Mouse (Mus musculus): Measurements from ENCODE around the gene Chrd.

The Chrd gene

DNA sequence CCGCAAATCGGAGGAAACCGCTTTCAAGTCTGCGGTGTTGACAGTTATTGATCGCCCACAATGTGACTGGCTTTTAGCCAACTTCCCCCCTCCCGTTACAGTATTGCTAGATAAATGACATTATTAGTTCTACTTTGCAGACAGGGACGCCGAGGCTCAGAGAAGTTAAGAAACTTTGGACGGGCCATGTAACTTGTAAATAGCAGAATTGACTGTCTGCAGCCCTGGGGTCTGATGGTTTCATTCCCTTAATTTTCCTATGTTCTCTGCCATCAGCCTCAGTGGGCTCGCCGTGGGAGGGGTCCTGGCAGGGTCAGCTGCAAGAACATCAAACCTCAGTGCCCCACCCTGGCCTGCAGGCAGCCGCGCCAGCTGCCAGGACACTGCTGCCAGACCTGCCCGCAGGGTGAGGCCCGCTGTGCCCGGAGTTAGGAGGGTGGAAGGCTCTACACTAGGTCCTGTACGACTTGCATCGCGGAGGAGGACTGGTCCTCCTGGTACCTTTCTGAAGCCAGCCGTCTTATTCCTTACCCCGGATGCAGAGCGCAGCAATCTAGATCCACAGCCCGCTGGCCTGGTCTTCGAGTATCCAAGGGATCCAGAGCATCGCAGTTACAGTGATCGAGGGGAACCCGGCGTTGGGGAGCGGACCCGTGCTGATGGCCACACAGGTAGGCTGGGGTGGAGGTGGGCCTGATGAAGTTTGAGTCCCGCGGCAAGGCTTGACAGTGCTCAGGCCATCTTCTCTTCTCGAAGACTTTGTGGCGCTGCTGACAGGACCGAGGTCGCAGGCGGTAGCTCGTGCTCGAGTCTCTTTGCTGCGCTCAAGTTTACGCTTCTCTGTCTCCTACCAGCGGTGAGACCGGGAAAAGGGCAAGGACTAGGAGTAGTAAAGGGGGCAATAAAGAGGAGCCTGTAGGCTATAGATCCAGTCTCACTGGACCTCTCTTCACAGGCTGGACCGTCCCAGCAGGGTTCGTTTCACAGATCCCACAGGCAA is 1.1 kb downstream of the Chrd start, which contains the start of gene Thpo:
Gene Thpo, minus strand, starts transcription at position 781 of the 1,000 bp plus-strand sequence.
- DNase-seq (ENCODE audit: low spot score), result no peak

DNA sequence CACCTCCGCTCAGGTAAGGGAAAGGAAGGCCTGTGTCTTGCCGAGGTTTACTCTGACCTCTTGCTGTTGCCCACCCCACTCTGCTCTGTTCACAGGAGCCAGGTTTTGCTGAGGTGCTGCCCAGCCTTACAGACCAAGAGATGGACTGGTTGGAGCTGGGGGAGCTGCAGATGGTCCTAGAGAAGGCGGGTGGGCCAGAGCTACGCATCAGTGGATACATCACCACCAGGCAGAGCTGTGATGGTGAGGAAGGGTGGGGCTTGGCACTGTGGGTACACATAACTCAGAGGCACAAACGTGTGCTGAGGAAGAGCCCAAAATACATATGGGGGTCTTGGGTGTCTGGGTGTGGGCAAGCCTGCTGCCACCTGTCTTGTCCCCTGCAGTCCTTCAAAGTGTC is 2.7 kb downstream of the Chrd start:
- DNase-seq (ENCODE audit: low spot score), result no peak

DNA sequence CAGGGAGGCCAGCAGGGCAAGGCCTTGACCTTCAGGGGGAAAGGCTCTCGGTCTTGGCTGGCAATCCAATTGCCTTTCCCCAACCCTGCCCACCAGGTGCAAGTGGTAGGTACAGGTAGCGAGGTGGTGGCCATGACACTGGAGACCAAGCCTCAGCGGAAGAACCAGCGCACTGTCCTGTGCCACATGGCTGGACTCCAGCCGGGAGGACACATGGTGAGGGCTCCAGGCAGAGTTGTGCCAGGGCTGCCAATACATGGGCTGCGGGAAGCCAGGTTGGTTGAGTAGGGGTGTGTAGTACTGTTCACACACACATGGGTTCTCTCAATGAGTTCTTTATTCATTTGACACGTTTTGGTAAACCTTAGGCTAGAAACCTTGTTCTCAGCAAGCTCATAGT is 3.2 kb downstream of the Chrd start:
- no peak for DNase-seq (ENCODE audit: low spot score)

DNA sequence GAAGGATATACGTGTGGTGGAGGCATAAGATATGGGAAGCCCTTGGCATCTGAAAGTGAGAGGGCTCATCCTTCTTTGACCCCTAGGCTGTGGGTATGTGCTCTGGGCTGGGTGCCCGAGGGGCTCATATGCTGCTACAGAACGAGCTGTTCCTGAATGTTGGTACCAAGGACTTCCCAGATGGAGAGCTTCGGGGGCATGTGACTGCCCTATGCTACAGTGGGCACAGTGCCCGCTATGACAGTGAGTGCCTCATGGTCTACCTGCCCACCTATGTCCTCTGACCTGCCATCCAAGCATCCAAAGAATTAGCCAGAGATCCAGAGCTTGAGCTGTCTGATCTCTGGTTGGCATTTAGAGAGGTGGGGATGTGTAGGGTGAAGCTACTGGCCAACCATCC is 3.9 kb downstream of the Chrd start:
- no peak for DNase-seq (ENCODE audit: low spot score)

DNA sequence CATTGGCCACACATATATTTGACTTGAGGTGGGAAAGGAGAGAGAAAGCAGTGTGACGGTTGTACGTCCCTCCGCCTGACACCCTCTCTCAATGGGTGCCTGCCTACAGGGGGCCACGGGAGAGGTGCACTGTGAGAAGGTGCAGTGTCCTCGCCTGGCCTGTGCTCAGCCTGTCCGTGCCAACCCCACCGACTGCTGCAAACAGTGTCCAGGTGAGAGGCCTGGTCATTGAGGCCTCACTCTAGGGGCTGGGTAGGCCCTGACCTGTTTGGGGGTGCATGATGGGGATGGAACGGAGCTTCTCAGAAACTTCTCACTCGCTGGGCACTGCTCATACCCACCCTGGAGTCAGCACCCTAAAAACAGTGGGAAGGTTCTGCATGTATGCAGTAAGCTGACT is 6.9 kb downstream of the Chrd start:
- DNase-seq (ENCODE audit: low spot score), result no peak

DNA sequence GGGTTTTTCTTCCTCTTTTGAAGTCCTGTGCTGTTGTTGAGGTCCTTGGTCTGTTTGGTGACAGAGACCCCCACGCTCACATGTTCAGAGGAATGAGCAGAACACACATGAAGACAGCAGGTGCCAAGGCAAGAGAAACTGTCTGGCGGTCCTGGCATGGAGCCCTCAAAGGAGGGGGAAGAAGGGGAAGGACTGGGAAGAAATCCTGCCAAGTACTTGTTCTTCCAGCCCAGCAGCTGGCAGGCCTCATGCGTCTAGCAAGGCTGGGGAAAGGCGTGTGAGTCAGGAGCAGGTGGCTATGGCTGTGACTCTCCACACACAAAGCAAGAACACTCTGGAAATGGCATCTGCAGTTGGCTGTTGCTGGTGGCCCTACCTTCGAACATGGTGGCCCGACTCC is 13.7 kb downstream of the Chrd start:
- no peak for DNase-seq (ENCODE audit: low spot score)

DNA sequence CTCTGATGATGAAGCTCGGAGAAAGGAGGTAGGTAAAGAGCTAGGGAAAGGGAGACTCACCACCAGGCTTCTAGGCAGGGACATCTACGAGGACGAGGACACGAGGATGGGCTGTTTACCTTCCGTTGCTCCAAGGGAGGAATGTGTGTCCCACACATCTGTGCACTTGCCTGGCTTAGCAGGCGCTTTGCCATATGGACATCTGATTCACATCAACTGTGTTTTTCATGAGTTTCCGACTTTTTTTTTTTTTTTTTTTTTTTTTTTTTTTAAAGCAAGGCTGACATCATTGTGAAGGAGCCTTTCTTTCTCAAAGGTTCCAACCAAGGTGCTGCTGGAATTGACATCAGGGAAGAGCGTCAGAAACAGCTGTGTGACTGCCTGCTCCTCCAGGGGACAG is 17.6 kb downstream of the Chrd start:
- no peak for DNase-seq (ENCODE audit: low spot score)

DNA sequence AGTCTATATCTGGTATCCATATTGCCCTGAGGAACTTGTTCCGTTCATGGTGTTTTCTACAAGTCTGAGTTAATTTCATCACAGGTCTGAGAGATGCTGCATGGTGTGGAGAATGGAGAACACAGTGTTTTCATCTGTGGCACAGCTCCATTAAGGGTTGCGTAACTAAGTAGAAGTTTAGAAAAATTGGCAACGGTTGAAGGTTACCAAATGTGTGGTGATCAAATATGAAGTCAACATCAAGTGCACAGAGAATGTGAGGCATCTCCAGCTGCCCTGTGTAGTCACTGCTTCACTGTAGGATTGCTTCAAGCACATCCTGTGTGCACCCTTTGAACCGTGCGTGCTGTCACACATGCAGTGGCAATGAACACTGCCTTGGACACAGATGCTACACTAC is 23.1 kb downstream of the Chrd start:
- DNase-seq (ENCODE audit: low spot score), result no peak

DNA sequence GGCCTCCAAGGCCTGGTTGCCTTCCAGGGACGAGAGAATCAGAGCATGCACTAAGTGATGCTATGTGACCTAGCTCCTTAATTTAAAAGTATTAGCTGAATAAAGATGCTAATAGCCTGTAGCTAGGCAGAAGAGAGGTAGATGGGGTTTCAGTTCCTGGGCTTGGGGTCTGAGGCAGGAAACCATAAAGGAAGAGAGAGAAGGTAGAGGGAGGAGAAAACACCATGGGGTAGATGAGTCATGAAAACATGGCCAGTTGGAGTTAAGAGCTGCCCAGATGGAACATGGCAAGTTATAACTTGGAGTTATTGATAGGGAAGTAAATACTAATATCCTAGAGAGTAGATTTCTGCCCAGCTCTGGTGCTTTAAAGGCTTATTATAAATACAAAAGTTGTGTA is 24.5 kb downstream of the Chrd start:
- DNase-seq (ENCODE audit: low spot score), result no peak

DNA sequence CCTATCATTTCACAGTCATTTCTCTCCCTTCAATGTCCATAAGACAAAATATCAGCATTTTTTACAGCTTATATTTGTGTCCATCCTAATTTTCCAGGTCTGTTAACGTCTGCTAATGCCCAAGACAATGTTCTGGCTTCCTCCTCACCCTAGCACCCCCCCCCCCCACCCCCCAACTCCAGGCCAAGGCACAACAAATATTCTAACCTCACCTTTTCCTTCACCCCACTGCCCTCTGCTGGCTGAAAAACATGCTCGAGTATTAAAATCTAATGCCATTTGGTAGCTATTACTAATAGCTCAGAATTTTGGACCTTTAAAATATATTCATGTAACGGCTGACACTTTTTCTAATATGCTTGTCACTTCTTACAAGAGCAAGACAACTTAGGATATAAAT is 28.8 kb downstream of the Chrd start:
- no peak for DNase-seq (ENCODE audit: low spot score)

DNA sequence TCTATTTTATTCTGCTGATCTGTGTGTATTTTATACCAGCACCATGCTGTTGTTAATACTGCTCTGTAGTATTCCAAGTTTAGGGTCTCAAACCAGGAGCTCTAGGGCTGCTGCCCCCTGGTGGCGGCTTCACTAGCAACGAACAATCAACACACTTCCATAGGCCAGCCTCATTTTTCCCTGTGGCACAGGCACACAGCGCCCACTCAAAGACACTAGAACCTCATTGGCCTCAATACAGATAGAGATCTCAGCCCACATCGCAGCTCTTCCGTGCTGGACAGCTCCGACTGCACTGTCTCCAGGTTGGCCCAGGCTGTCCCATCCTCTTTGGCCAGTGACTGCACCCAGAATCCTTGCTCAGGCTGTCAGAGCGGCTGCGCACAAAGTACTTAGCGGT is 32.3 kb downstream of the Chrd start:
- DNase-seq (ENCODE audit: low spot score), result no peak

DNA sequence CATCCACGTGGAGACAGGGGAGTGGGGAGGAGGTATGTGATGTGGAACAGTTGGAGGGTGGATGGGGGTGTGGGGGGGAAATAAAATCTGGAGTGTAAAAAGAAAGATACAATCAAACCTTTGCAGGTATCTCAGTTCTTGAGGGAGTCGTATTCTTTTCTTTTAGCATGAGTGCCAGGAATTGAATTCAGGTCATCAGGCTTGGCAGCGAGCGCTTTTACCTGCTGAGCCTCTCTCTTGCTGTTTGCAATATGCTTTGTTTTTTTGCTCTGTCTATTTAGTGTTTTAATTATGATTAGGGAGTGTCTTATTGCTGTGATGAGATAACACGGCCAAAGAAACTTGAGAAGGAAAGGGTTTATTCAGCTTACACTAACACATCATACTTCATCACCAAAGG is 42.1 kb downstream of the Chrd start:
- no peak for DNase-seq (ENCODE audit: low spot score)

DNA sequence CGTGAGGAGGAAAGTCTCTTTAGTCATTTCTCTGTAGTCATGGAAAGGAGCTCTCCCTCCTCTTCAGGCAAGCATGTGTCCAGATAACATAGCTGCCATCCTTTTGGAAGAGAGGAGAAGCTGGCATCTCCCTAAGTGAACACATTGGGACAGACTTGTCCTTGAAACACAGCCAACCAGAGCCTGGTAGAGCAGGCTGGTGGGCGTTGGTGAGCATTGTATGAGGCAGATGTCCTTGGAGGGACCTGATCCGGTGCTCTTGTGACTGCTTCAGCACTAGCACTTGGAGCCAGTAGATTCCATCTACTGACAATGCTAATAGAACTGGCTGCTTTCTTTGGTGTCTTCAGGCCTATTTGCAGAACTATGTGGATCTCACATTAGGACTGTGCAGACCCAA is 46.9 kb downstream of the Chrd start:
- DNase-seq (ENCODE audit: low spot score), result no peak

DNA sequence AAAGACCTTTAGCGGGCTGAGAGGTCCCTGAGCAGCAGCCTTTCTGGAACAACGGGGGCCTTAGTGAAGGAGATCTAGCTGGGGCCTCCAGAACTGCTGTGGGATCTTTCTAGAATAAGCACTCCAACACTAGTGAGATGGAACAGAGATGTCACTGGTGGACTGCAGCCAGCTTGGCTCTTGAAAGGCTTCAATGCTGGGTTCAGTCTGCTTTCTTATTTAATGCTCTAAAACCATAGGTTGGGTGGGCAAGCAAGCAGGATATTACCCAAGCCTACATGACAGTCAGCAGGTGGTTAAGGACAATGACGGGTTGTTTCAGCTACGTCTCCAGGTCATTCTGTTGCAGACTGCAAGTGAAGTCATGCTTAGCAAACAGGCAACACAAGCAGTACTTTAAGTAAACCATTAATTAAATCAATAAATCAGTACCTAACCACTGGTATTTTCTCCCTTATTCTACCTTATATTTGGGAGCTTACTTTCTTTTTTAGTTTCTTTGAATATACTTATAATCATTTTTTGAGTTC is 48.2 kb downstream of the Chrd start:
- DNase-seq (ENCODE audit: low spot score), result no peak

DNA sequence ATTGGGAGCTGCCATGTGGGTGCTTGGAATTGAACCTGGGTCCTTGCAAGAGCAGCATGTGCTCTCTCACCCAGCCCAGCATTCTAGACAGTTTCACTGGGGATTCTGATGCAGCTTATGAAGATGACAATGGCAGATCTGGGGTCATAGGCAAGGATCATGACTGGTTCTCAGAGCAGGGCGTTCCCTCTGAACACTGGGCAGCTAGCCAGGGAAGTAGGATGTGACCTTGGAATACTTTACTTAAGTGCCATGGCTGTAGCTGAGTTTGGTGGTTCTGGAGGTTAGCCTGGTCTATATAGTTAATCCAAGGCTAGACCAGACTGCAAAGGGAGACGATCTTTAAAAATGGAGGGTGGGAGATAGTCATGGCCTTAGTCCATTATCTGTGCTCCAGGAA is 51.0 kb downstream of the Chrd start:
- DNase-seq (ENCODE audit: low spot score), result no peak

DNA sequence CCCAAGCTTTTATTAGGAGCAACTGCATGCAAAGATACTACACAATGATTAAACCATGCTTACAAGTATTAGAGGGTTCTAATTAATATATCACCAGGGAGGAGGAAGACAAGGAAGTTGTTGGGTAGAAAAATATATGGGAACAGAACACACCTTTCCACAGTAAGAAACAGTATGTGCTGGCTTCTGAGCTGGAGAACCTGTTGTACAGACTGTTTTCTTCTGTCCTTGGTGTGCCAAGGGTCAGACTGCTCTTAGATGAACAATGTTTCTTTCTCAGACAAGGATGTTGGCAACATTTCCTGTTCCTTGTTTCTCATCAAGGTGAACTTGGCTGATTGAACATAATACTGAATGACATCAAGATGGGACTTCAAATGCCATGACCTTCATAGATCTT is 51.8 kb downstream of the Chrd start:
- no peak for DNase-seq (ENCODE audit: low spot score)

DNA sequence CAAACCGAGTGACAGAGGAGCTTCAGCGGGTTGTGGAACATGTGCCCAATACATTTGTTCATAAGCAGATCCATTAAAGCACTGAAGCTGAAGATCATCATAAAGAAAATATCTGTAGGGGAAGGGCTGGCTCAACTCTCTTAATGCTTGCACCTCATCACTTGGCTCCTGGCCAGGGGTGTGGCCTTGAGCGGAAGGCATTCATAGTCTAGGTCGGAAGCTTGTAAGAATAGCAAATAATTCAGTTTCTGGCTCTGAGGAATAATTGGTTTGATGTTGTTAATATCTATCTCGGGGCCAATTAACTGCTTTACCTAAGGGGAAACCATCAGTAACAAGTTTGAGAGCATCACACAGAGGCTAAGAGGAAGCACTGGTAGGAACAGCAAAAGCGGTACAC is 53.6 kb downstream of the Chrd start:
- DNase-seq (ENCODE audit: low spot score), result no peak

DNA sequence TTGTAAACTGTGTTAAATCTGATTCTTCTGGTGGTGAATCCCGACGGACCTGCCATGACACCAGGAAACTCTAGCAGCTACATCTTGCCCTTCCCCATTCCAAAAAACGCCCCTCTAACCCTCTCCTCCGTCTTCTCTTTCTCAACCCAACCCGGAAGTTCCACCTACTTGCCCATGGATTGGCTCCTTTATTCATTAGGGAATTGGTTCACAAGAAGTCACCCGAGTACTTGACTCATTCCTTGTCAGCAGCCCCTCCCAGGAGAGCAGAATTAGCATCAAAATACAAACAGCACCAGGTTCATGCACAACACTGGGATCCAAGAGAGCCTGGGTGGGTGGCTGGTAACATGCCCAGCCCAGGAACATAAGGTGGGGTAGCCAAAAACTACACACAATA is 58.9 kb downstream of the Chrd start:
- no peak for DNase-seq (ENCODE audit: low spot score)
